Mouse (Mus musculus): Measurements from ENCODE around the gene Cdc25a. TPM values are rescaled to one million over a fixed set of nuclear protein-coding genes. Genes with fewer than 3 reads are reported as not detected.

The Cdc25a gene
- polyA plus RNA-seq, 1 experiment: 21.9 TPM

DNA sequence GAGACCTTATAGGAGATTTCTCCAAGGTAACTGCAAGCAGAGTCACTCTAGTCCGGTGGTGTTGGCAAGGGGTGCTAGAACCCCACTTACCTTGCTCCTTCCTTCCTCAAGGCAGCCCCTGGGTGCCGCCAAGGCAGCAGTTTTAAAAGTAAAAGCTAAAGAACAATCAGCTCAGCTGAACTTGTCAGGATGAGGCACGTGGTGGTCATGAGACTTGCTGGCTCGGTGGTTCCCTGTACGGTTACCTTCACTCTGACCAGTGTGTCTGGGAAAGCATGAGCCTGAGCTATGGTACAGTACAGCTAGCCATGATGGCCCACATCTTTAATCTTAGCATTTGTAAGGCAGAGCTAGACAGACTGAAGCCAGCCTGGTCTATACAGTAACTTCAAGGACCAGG lies 11.9 kb downstream of the Cdc25a start:
- TF ChIP-seq POLR2A (IDR thresholded peaks at IDR 0.05; ENCODE audit: low read depth, low read length) (no peak), CTCF (IDR thresholded peaks at IDR 0.05; ENCODE audit: borderline replicate concordance, insufficient read depth, low read length) (no peak)
- Histone ChIP-seq H3K4me1 (ENCODE audit: control insufficient read depth, insufficient read depth, low read length) (no peaks in the 10 kb centered on the region), H3K27ac (ENCODE audit: insufficient read depth, low read length) (no peak overlapping the region), H3K4me3 (ENCODE audit: insufficient read depth, low read length) (no peak overlapping the region)

DNA sequence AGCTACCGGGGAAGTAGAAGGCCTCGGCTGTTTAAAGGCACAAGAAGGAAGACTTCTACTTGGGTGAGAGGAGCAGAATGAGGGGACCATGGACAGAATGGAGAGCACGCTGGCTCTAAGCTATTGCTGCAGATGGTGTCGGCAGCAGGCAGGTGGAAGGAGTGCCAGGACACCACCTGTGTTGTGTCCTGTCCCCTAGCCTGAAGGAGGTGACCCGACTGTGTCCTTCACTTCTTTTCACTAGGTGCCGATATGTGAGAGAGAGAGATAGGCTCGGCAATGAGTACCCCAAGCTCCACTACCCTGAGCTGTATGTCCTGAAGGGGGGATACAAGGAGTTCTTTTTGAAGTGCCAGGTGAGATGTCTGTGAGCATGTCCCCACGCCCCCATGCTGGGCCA lies 16.1 kb downstream of the Cdc25a start:
- Histone ChIP-seq H3K4me1 (ENCODE audit: control insufficient read depth, insufficient read depth, low read length) (no peaks in the 10 kb centered on the region), H3K4me3 (ENCODE audit: insufficient read depth, low read length) (no peak overlapping the region), H3K27ac (ENCODE audit: insufficient read depth, low read length) (no peak overlapping the region)
- TF ChIP-seq CTCF (IDR thresholded peaks at IDR 0.05; ENCODE audit: borderline replicate concordance, insufficient read depth, low read length) (no peak), POLR2A (IDR thresholded peaks at IDR 0.05; ENCODE audit: low read depth, low read length) (no peak)

DNA sequence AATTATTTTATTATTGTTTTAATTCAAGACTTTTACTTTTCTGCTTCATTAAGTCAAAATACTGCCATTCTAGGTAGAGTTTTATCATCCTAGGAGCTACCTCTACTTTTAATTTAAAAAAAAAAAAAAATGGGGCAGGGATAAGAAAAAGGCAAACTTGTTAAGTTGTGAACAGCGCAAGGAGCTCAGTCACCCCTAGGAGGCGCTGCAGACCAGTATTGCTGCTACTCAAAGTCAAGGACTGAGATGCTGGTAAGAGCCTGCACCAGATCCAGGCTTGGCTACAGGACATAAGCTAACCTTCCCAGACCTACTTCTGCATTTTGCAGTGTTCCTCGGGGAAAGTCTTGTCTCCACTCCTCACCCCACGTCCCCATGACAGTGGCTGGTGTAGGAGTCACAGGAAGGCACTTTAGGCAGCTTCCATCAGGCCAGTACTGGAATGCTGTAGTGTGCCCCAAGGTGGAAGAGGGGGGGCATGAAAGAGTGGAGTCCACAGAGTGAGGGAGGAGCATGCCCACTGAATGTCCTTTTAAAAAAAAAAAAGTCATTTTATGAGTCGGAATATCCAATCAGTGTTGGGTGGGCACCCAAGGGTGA lies 17.4 kb downstream of the Cdc25a start:
- Histone ChIP-seq H3K27ac (ENCODE audit: insufficient read depth, low read length) (no peak overlapping the region), H3K4me3 (ENCODE audit: insufficient read depth, low read length) (no peak overlapping the region), H3K4me1 (ENCODE audit: control insufficient read depth, insufficient read depth, low read length) (no peaks in the 10 kb centered on the region)
- TF ChIP-seq CTCF (IDR thresholded peaks at IDR 0.05; ENCODE audit: borderline replicate concordance, insufficient read depth, low read length) (peak; percentile 69; the same call in 1 of the 2 replicates), POLR2A (IDR thresholded peaks at IDR 0.05; ENCODE audit: low read depth, low read length) (no peak)

DNA sequence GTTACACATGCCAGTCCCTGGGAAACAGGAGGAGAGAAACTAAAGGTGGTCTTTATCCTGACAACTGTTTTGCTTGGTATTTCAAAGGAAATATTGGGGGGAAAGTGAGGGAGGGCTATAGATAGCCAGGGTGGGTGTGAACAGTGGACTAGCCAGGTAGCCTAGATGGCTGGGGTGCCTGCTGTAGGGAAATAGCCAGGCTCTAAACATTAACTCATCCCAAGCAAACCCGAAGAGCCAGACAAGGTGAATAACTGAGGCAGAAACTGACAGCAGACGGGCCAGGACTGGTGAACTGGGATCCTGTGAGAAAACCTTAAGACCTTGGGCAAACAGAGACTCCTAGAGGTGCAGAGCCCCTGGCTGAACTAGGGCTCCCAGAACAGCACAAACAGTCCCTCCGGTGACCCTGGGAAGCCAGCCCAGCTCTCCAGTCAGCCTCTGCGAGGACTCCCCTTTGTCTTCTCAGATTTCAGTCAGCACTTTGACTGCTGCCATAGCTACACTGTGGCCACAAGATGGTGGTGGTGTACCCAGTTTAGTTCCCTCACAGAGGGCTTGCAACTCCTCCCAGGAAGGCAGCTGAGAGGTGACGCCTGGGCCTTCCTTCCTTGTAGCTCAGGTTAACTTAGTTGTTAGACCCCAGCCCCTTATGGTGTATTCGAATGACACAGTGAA lies 19.2 kb downstream of the Cdc25a start:
- Histone ChIP-seq H3K4me3 (ENCODE audit: insufficient read depth, low read length) (no peak overlapping the region), H3K27ac (ENCODE audit: insufficient read depth, low read length) (0 out of 2 replicates have a peak overlapping the region, but pooled peaks have one; percentile 29), H3K4me1 (ENCODE audit: control insufficient read depth, insufficient read depth, low read length) (no peaks in the 10 kb centered on the region)
- TF ChIP-seq POLR2A (IDR thresholded peaks at IDR 0.05; ENCODE audit: low read depth, low read length) (no peak), CTCF (IDR thresholded peaks at IDR 0.05; ENCODE audit: borderline replicate concordance, insufficient read depth, low read length) (peak; percentile 79; the same call in 1 of the 2 replicates)

DNA sequence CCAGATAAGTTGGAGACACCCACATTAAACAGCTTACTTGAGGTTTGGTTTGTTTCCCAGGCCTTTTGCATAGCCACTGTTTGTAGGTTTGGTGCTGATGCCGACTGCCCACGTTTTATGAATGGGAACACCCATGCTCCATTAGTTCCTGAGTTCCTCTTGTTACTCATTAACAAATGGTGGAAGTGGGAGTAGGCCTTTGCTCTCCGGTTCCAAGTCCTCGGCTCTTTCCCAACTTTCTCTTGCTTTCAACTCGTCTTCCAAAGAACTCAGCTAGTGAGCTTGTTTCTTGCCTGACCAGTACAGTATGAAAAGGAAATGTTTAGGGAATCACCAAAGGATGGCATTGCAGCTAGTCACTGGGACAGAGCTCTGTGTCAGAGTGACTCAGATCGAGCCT lies 20.2 kb downstream of the Cdc25a start:
- Histone ChIP-seq H3K4me1 (ENCODE audit: control insufficient read depth, insufficient read depth, low read length) (no peaks in the 10 kb centered on the region), H3K27ac (ENCODE audit: insufficient read depth, low read length) (no peak overlapping the region), H3K4me3 (ENCODE audit: insufficient read depth, low read length) (no peak overlapping the region)
- TF ChIP-seq CTCF (IDR thresholded peaks at IDR 0.05; ENCODE audit: borderline replicate concordance, insufficient read depth, low read length): no peak
- TF ChIP-seq POLR2A (IDR thresholded peaks at IDR 0.05; ENCODE audit: low read depth, low read length): no peak

DNA sequence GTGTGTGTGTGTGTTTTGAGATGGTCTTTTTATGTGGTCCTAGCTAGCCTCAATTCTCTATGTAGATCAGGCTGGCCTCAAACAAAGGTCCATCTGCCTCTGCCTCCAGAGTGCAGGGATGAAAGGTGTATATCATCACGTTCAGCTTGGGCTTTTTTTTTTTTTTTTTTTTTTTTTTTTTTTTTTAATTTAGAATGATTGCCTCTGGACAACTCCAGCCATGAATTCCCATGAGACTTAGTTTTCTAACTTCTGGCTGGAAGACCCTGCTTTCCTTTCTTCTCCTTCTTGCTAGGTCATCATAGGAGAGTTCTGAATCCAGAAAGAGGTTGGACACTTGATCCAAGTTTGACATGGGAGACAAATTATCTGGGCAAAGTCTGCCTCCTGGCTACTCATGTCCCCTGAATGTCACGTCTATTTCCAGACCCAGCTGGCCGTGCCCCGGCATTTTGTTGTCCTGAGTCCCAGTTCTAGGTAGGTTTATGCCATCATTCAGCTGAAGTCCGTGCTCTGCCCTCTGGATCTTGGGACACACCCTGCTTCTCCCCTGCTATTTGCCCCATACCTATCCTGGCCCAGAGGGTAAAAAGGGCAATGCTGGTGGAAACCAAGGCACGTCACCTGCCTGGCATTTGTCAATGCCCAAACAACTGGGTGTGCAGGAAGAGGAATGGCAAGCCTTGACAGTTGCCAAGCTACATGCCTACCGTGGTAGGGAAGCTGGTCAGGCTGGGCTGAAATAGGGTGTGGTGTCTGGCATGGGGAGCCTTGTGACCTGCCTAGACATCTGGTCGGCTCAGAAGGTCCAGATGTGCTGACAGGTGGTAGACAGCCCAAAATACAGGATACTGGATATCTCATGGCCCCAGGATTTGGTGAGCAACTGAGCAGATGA lies 21.1 kb downstream of the Cdc25a start:
- Histone ChIP-seq H3K4me3 (ENCODE audit: insufficient read depth, low read length) (no peak overlapping the region), H3K27ac (ENCODE audit: insufficient read depth, low read length) (no peak overlapping the region), H3K4me1 (ENCODE audit: control insufficient read depth, insufficient read depth, low read length) (no peaks in the 10 kb centered on the region)
- no peak for TF ChIP-seq CTCF (IDR thresholded peaks at IDR 0.05; ENCODE audit: borderline replicate concordance, insufficient read depth, low read length)
- TF ChIP-seq POLR2A (IDR thresholded peaks at IDR 0.05; ENCODE audit: low read depth, low read length): no peak

DNA sequence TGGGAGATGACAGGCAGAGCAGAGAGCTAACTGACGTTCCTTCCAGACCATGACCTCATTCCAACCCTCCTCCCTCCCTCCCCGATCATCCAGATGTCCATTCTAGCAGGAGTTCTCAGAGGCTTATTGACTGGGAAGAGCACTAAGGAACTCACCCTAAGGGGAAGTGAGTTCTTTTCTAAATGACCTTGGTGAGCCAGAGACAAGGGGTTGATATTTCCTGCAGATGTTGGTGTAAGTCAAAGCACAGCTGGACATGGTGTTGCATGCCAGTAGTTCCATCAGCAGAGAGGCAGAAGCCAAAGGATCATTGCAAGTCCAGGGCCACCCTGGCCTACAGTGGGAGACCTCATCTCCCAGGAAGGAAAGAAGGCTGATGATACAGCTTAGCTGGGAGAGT lies 22.6 kb downstream of the Cdc25a start:
- Histone ChIP-seq H3K4me3 (ENCODE audit: insufficient read depth, low read length) (no peak overlapping the region), H3K27ac (ENCODE audit: insufficient read depth, low read length) (no peak overlapping the region), H3K4me1 (ENCODE audit: control insufficient read depth, insufficient read depth, low read length) (peaks cover 5% of the 10 kb centered on the region; the same call in 1 of the 2 replicates)
- TF ChIP-seq CTCF (IDR thresholded peaks at IDR 0.05; ENCODE audit: borderline replicate concordance, insufficient read depth, low read length) (no peak), POLR2A (IDR thresholded peaks at IDR 0.05; ENCODE audit: low read depth, low read length) (no peak)

DNA sequence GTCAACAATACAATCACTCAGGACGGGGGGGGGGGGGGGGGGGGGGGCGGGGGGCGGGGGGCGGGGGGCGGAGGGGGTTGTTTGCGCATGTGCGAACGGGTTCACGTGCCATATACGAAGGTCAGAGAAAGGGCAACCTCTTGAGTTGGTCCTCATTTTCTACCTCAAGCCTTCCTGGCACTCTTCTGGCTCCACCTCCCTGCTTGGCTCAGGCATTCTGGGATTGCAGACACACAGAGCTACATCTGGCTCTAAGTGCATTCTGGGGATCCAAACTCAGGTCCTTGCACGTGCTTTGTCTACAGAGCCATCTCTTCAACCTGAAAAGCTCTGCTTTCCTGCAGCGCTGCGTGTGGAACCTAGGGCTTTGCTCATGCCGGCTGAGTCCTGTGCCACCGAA lies 24.0 kb downstream of the Cdc25a start:
- Histone ChIP-seq H3K4me3 (ENCODE audit: insufficient read depth, low read length) (no peak overlapping the region), H3K4me1 (ENCODE audit: control insufficient read depth, insufficient read depth, low read length) (peaks cover 5% of the 10 kb centered on the region; the same call in 1 of the 2 replicates), H3K27ac (ENCODE audit: insufficient read depth, low read length) (no peak overlapping the region)
- no peak for TF ChIP-seq CTCF (IDR thresholded peaks at IDR 0.05; ENCODE audit: borderline replicate concordance, insufficient read depth, low read length)

DNA sequence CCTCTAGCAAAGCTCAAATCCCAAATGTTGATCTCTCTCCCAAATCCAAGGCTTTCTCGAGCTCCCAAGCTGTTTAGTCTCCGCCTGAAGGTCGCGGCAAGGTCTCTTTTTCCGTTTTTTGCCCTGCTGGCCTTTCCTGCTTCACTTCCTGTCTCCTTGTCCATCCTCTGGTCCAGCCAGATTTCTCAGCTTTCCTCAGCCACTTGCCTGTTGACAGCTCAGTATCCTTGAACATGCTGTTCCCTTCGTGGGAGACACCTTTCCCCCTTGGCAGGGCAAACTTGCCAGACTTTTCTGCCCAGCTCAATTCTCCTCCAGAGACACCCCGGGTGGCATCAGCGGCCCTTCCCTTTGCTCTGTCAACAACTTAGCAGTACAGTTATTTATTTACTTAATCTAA lies 24.4 kb downstream of the Cdc25a start:
- Histone ChIP-seq H3K27ac (ENCODE audit: insufficient read depth, low read length) (no peak overlapping the region), H3K4me1 (ENCODE audit: control insufficient read depth, insufficient read depth, low read length) (peaks cover 5% of the 10 kb centered on the region; the same call in 1 of the 2 replicates), H3K4me3 (ENCODE audit: insufficient read depth, low read length) (no peak overlapping the region)
- TF ChIP-seq CTCF (IDR thresholded peaks at IDR 0.05; ENCODE audit: borderline replicate concordance, insufficient read depth, low read length) (no peak), POLR2A (IDR thresholded peaks at IDR 0.05; ENCODE audit: low read depth, low read length) (no peak)

All from embryonic fibroblast, embryonic 13.5 days (primary cell).